Mouse (Mus musculus) cortical plate, adult 2 months (tissue): ENCODE results near the gene Sbf2.

Experiments used
- CTCF ChIP-seq: fragments of 200-500 bp; IDR thresholded peaks from 2 replicates; pipeline ENCODE4 v1.5.1; 2011; ENCODE audit warnings: mild to moderate bottlenecking, control low read depth, low read length; ENCODE audit not compliant: insufficient read depth; ENCODE audit errors: extremely low read depth
- POLR2A ChIP-seq: fragments of 200-500 bp; IDR thresholded peaks from 2 replicates; pipeline ENCODE4 v1.6.1; 2011; ENCODE audit warnings: mild to moderate bottlenecking, low read length, control low read depth; ENCODE audit not compliant: insufficient read depth; ENCODE audit errors: extremely low read depth

DNA sequence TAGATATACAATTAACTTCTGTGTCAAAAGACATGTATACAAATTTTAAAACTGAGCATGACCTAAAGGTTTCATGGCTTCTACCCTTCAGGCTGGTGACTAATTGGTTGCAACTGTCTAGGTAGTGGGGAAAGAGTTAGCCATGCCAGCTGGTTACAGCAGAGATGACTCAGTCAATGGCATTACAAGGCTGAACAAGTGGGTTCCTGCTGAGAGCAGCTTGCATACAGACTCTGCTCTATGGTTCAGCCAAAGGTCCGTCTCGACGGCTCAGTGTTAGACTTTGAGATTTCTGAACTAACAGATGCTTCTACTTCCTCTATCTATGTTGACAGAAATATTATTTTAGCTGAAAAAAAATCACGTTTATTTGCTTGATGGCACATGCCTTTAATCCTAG lies 277.1 kb downstream of the Sbf2 start:
- TF ChIP-seq POLR2A, result no peak
- TF ChIP-seq CTCF, result no peak
